Mouse (Mus musculus) heart, adult 2 months (tissue): ENCODE data around the gene Stk17b. TPM values are rescaled to one million over a fixed set of nuclear protein-coding genes. Genes with fewer than 3 reads are reported as not detected.

Experiments
- DNase-seq, 2 experiments: peaks; one replicate each; pipeline ENCODE4 v3.0.0; 2021
- H3K27ac ChIP-seq: fragments of 200-600 bp; 2 replicates; pipeline ENCODE4 v1.8.1; 2022
- H3K27me3 ChIP-seq: fragments of 200-500 bp; 2 replicates; pipeline ENCODE4 v1.6.1; 2012; ENCODE audit warnings: mild to moderate bottlenecking, low read length, inconsistent platforms, mixed read lengths; ENCODE audit not compliant: control insufficient read depth, insufficient read depth
- H3K36me3 ChIP-seq: fragments of 200-500 bp; 2 replicates; pipeline ENCODE4 v1.6.1; 2012; ENCODE audit warnings: low read length, inconsistent platforms; ENCODE audit not compliant: control insufficient read depth, insufficient read depth
- H3K4me1 ChIP-seq: fragments of 200-500 bp; 2 replicates; pipeline ENCODE4 v1.6.1; 2011; ENCODE audit warnings: low read length; ENCODE audit not compliant: control insufficient read depth, insufficient read depth
- H3K4me3 ChIP-seq: fragments of 200-600 bp; 2 replicates; pipeline ENCODE4 v1.8.1; 2022
- H3K79me2 ChIP-seq: fragments of 200-500 bp; replicated peaks from 2 replicates; pipeline ENCODE4 v1.6.1; 2012; ENCODE audit warnings: mild to moderate bottlenecking, inconsistent platforms, low read length, moderate library complexity, mixed read lengths; ENCODE audit not compliant: control insufficient read depth, insufficient read depth
- H3K9ac ChIP-seq: fragments of 200-500 bp; 2 replicates; pipeline ENCODE4 v1.6.1; 2012; ENCODE audit warnings: low read depth, mild to moderate bottlenecking, control low read depth, inconsistent platforms, low read length, mixed read lengths
- CTCF ChIP-seq: fragments of 200-600 bp; IDR thresholded peaks from 2 replicates; pipeline ENCODE4 v1.8.1; 2022; ENCODE audit warnings: antibody characterized with exemption, mild to moderate bottlenecking, moderate library complexity
- EP300 ChIP-seq: fragments of 200-500 bp; IDR thresholded peaks from 2 replicates; pipeline ENCODE4 v1.6.1; 2011; ENCODE audit warnings: low read depth, low read length, control low read depth; ENCODE audit not compliant: insufficient read depth
- POLR2A ChIP-seq: fragments of 200-500 bp; IDR thresholded peaks from 2 replicates; pipeline ENCODE4 v1.6.1; 2011; ENCODE audit warnings: mild to moderate bottlenecking, low read depth, low read length, control low read depth; ENCODE audit not compliant: insufficient read depth
- WGBS: fragments of 180-500 bp; shearing (Covaris S2); methylation state at CpG from one replicate; pipeline ENCODE4 v1.1.7; 2018; 5-methylcytosine and 5-hydroxymethylcytosine counted together
- intact Hi-C: fragments of 180-260 bp; cut with DNase I; formaldehyde crosslinking; loops from one replicate; pipeline ENCODE4 v1.15.1; 2025
- polyA plus RNA-seq: library from polyadenylated mRNA; depleted of rRNA; stranded (reverse); fragments of >200 nt; gene quantifications from 2 replicates; pipeline ENCODE4 v1.2.3, GENCODE M21; 2012
- total RNA-seq, 2 experiments: library from RNA; stranded (reverse); gene quantifications; 2 replicates each; pipeline ENCODE4 v1.2.3; 2021

Stk17b gene
- total and polyA plus RNA-seq, 3 experiments, result 3.5 to 13.5 (median 12.5) TPM

DNA sequence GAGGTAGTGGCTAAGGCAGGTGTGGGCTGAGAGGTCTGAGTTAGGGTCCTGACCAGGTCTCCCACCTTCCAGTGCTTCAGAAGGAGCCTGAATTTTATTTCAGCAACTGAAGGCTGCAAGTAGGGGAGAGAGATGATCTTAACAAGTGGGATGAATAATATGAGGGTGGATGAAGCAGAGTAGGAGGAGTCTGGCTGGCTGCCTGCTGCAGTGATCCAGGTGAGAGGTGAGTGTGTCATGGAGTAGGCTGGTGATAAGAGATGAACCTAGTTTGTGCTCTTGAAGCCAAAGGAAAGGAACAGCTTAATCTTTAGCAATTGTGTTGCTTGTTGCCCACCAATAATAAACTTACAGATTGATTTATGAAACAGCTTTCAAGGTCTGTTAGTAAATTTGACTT, 37.0 kb upstream of the Stk17b start:
- Histone ChIP-seq H3K4me1 (peaks cover 4% of the 10 kb centered on the region), H3K27ac (no peak overlapping the region), H3K79me2 (no peaks in the 10 kb centered on the region), H3K36me3 (peaks cover 10% of the 10 kb centered on the region), H3K4me3 (no peak overlapping the region), H3K9ac (no peak overlapping the region), H3K27me3 (no peaks in the 10 kb centered on the region)
- DNase-seq, result no peak
- intact Hi-C loops, result loop anchor here (5.0 kb wide), 1 partner anchor 35 kb away; the partner anchor contains the start of gene Stk17b
- TF ChIP-seq POLR2A (no peak), EP300 (no peak), CTCF (no peak)

DNA sequence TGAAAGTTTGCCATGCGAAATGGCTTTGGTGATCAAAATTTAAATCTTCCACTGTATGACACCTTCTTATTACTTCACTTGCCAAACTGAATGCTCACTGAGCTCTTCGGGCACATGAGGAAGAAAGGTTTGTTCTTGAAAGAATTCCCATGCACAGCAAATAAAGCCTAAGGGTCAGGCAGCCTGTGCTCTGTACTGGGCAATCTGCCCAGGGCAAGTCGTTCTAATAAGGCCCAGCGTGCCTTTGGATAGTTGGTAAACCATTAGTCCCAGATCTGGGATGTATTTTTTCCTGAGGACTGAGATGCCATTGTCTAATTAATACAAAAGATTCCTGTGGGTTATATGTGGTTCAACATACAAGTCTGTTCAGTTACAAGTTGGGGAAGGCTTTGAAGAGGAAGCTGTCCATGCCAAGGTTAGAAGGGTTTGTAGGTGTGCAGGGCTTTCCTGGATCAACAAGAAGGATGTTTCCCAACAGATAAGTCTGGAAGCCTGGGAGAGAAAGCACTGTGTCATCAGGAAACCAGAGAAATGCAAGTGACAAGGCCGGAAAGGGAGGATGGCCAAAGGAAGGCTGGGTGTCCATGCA, 35.1 kb upstream of the Stk17b start:
- H3K4me1 ChIP-seq, result peaks cover 4% of the 10 kb centered on the region
- no peaks in the 10 kb centered on the region for H3K79me2 ChIP-seq
- peak overlapping the region; percentile 3 for H3K27ac ChIP-seq
- H3K36me3 ChIP-seq, result peaks cover 13% of the 10 kb centered on the region
- no peak overlapping the region for H3K4me3 ChIP-seq
- WGBS, result 56% methylated on average over 5 of the region's 5 CpGs
- H3K27me3 ChIP-seq, result no peaks in the 10 kb centered on the region
- TF ChIP-seq EP300 (no peak), POLR2A (no peak), CTCF (no peak)
- no peak for DNase-seq
- intact Hi-C loops, result loop anchor here (5.0 kb wide), 1 partner anchor 33 kb away; the partner anchor contains the start of gene Stk17b
- H3K9ac ChIP-seq, result no peak overlapping the region

DNA sequence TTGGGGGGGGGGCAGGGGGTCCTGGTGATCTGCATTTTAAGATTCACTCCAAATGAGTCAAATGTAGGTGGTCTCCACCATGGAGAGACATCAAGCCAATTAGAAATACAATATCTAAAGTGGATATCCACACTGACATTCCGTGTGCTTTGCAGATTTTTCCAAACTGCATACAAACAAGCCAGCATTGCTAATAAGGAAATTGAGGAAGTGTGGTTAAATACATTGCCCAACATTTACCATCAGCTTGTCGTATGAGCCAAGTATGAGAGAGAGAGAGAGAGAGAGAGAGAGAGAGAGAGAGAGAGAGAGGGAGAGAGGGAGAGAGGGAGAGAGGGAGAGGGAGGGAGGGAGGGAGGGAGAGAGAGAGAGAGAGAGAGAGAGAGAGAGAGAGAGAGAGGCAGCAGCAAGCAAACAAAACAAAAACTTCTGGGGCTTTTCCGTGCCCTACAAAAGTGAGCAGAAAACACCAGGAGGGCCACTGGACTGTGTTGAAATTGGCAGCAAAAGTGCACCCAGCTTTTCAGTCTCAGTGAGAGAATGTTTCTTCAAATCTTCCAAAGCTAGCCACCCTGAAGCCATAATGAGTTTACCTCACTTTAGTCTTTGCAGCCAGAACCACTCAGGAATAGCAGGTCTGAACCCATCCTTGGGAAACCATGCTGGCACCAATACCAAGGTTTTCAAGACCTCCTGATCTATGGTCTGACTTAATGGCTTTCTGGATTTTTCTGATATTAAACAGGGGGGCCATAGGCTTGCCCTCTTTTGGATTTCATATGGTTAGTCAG, 33.2 kb upstream of the Stk17b start:
- H3K27me3 ChIP-seq, result no peaks in the 10 kb centered on the region
- H3K4me1 ChIP-seq, result peaks cover 5% of the 10 kb centered on the region
- no peak overlapping the region for H3K9ac ChIP-seq
- no peaks in the 10 kb centered on the region for H3K79me2 ChIP-seq
- no peak overlapping the region for H3K4me3 ChIP-seq
- peaks cover 11% of the 10 kb centered on the region for H3K36me3 ChIP-seq
- intact Hi-C loops, result loop anchor here (2.0 kb wide), 1 partner anchor 33 kb away; no protein-coding TSS in a partner anchor
- H3K27ac ChIP-seq, result peak overlapping the region; percentile 58
- no peak for DNase-seq
- 43% methylated on average over 3 of the region's 3 CpGs for WGBS
- TF ChIP-seq POLR2A (no peak), CTCF (no peak), EP300 (no peak)

DNA sequence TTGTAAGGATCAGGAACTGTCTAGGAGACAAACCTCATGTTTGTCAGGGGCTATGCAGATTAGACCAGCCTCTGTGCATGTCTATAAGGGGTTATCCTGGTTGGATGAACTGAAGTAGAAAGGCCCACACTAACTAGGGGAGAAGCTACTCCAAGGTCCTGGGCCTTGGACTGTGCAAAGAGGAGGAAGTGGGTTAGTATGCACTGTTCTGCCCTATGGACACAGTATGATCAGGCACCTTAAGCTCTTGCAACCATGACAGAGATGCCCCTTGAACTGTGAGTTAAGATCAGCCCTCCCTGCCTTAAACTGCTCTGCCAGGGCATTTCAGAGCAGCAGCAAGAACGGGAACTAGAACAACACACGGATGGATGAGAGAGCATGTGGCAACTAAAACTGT, 31.3 kb upstream of the Stk17b start:
- Histone ChIP-seq H3K27me3 (no peaks in the 10 kb centered on the region), H3K27ac (no peak overlapping the region), H3K79me2 (no peaks in the 10 kb centered on the region)

DNA sequence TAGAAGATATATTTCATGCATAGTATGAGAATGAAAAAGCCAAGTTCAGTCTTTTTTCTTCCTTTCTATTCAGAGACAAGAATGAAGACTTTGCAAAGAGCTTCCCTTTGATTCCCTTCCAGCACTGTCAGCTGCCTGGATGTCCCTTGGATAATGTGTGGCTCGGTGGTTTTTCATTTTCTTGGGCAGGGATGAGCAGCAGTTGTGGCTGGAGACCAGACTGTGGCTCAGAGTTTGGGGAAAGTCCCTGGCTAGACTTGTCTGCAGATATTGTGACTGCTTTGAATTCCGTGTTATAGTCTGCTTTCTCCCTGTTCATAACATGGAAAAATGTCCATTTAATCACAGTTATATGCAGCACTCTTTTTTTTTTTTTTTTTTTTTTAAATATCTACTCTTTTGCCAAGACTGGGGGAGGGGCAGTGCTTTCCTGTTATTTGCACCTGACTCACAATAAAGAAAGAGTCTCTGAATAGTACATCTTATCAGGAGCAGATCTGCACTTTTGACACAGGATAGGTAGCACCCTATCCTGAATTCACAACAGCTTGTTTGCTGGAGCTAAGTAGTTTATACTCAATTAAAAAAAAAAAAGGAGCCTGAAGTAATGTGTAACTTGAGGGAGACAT, 29.2 kb upstream of the Stk17b start:
- WGBS, result 21% methylated on average over 2 of the region's 2 CpGs
- intact Hi-C loops, result no loop called here
- H3K27ac ChIP-seq, result peak overlapping the region; percentile 75
- no peaks in the 10 kb centered on the region for H3K79me2 ChIP-seq
- peaks cover 4% of the 10 kb centered on the region for H3K4me1 ChIP-seq
- H3K36me3 ChIP-seq, result peaks cover 9% of the 10 kb centered on the region
- no peak overlapping the region; the same call in 1 of the 2 replicates for H3K9ac ChIP-seq
- H3K27me3 ChIP-seq, result no peaks in the 10 kb centered on the region
- peak in 1 of 2 experiments; percentile 34 for DNase-seq
- no peak for TF ChIP-seq EP300
- no peak for TF ChIP-seq POLR2A
- TF ChIP-seq CTCF, result no peak
- no peak overlapping the region for H3K4me3 ChIP-seq

More for the DNA sequence above, 31.3 kb upstream of the Stk17b start:
- H3K4me3 ChIP-seq, result no peak overlapping the region
- H3K36me3 ChIP-seq, result peaks cover 11% of the 10 kb centered on the region
- no peak overlapping the region for H3K9ac ChIP-seq
- no peak for DNase-seq
- peaks cover 5% of the 10 kb centered on the region for H3K4me1 ChIP-seq
- intact Hi-C loops, result no loop called here
- 92% methylated on average over 2 of the region's 2 CpGs for WGBS
- TF ChIP-seq CTCF (no peak), POLR2A (no peak), EP300 (no peak)
